Mouse (Mus musculus): ENCODE measurements around the gene Xxylt1. TPM values are rescaled to one million over a fixed set of nuclear protein-coding genes. Genes with fewer than 3 reads are reported as not detected.
"Not testable (repeated sequence)": the region's sequence is repeated elsewhere in the genome, so short reads cannot be mapped to it uniquely, and the experiment has no call there.

Xxylt1 gene
- polyA plus RNA-seq, 1 experiment from 2014 or later = 15.7 TPM

DNA sequence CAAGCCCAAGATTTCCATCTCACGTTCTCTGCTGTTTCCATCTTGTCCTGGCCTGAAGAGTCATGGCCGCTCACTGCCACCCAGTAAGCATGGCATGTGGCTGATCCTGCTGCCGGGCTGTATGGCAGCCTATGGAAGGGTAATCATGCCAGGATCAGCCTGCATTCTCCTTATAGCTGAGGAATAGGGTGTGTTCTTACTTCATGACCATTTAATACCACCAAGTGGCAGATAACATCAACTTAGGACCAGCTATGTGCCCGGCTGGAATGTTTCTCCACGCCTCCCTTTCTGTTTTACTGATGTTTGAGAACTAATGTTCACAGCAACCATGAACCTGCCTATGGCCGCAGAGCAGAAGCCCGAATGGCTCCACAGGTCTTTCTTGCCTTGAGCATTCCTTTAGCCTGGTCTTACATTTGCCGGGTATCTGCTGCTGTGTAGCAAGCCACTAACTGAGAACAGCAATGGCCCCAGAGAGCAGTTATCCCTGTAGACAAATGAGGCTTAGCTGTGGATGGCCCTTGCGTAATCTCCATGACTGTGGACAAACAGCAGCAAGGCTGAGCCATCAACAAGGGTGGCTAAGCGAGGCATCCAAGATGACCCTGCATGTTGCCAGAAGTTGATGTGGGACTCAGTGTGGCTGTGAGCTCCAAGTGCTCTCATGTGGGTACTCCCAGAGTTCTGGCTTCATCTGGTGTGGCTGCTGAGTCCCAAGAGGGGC lies 63.4 kb downstream of the Xxylt1 start:
- Histone ChIP-seq H3K36me3 (no peaks in the 10 kb centered on the region), H3K27ac (no peak overlapping the region), H3K4me3 (replicated peaks) (no peak overlapping the region), H3K4me1 (no peaks in the 10 kb centered on the region; the same call in 1 of the 2 replicates), H3K4me2 (no peak overlapping the region), H3K9me3 (no peaks in the 10 kb centered on the region), H3K9ac (no peak overlapping the region), H3K27me3 (replicated peaks) (no peaks in the 10 kb centered on the region)
- 89% methylated on average over 10 of the region's 10 CpGs for WGBS
- no peak for ATAC-seq (ENCODE audit: insufficient read depth, low FRiP score, low read depth)

DNA sequence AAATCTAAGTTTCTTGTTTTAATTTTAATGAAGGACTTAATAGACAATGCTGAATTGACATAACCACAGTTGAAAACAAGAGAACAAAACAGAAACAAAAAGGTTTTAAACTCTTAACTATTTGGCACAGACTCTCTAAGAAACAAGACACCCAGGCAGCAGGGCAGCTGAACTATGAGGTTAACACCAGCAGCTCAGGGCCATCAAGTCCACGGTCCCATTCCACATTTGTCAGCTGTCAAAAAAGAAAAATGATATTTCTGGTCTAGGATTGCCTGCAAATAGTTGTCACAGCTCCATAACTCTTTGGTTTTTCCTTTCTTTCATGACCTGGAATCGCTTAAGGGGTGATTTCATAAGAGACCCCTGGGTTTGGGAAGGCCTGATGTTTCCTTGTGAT lies 64.6 kb downstream of the Xxylt1 start:
- Histone ChIP-seq H3K36me3 (no peaks in the 10 kb centered on the region), H3K27ac (no peak overlapping the region), H3K9me3 (no peaks in the 10 kb centered on the region), H3K27me3 (replicated peaks) (no peaks in the 10 kb centered on the region), H3K9ac (no peak overlapping the region), H3K4me1 (no peaks in the 10 kb centered on the region; the same call in 1 of the 2 replicates), H3K4me2 (no peak overlapping the region), H3K4me3 (replicated peaks) (no peak overlapping the region)
- WGBS = 53% methylated on average over 2 of the region's 2 CpGs
- no peak for ATAC-seq (ENCODE audit: insufficient read depth, low FRiP score, low read depth)

DNA sequence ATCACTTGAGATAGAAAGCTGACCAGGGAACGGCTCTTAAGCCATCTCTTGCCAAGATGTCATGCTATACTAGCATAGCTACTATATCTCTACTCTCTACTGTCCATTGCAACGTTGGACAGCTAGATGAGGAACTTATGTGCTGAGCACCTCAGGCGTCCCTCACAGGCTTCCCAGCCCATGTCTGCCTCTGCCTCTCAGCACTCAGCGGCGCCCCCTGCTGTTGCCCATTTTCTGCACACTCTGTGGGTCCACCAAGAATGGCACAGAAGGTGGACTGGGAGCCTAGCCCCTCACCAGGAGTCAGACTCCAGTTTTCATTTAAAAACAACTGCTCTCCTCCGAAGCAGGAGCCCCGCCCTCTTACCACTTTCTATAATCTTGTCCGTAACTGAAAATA lies 65.1 kb downstream of the Xxylt1 start:
- 66% methylated on average over 8 of the region's 8 CpGs for WGBS
- ATAC-seq (ENCODE audit: insufficient read depth, low FRiP score, low read depth) = no peak
- H3K4me3 ChIP-seq (replicated peaks) = no peak overlapping the region

DNA sequence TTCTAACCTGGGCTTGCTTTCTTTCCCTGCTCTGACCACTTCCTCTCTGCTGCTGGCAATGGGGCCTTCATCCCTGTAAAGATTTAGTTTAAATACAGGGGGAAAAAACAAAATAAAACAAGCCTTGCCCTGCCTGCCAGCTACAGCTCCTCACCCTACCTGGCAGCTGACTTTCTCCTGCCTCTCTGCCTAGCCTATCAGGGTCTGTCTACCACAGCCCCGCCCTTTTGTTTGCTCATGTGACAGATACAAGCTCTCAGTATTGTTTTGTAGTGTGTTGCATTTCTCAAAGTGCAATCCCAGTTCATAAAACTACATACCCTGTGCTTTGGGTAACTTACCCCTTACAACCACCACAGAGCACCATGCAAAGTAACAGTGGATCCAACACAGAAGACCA lies 66.0 kb downstream of the Xxylt1 start:
- no peak for ATAC-seq (ENCODE audit: insufficient read depth, low FRiP score, low read depth)
- WGBS = 82% methylated on average over 1 of the region's 1 CpGs
- H3K27ac ChIP-seq = no peak overlapping the region

More for the DNA sequence above, 65.1 kb downstream of the Xxylt1 start:
- H3K9me3 ChIP-seq = no peaks in the 10 kb centered on the region
- no peaks in the 10 kb centered on the region for H3K27me3 ChIP-seq (replicated peaks)
- no peak overlapping the region for H3K9ac ChIP-seq
- no peaks in the 10 kb centered on the region; the same call in 1 of the 2 replicates for H3K4me1 ChIP-seq
- no peak overlapping the region for H3K4me2 ChIP-seq
- H3K27ac ChIP-seq = no peak overlapping the region
- H3K36me3 ChIP-seq = no peaks in the 10 kb centered on the region

DNA sequence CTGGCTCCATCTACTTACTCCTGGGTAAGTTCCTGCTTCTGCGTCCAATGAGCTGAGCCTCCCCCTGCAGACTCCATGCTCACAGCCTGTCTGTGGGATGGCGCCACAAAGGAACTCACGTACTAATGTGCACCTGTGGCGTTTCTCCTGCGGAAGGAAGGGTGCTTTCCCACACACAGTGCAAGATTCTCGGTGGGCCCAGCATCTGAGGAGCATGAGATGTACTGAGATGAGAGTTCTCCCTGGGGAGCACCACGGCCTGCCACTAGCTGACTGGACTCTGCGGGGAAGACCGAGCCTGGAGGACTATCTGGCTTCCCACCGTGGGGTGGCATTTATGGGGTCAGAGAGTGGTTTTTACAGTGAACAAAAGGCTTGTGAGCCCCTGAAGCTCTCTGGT lies 69.0 kb downstream of the Xxylt1 start:
- no peak for ATAC-seq (ENCODE audit: insufficient read depth, low FRiP score, low read depth)
- 86% methylated on average over 10 of the region's 10 CpGs for WGBS
- no peak overlapping the region for H3K9ac ChIP-seq
- no peaks in the 10 kb centered on the region for H3K4me1 ChIP-seq
- no peak overlapping the region for H3K4me2 ChIP-seq
- no peak overlapping the region for H3K27ac ChIP-seq
- no peaks in the 10 kb centered on the region for H3K36me3 ChIP-seq
- no peaks in the 10 kb centered on the region for H3K27me3 ChIP-seq (replicated peaks)
- no peak overlapping the region for H3K4me3 ChIP-seq (replicated peaks)
- no peaks in the 10 kb centered on the region for H3K9me3 ChIP-seq

More for the DNA sequence above, 66.0 kb downstream of the Xxylt1 start:
- Histone ChIP-seq H3K4me3 (replicated peaks) (no peak overlapping the region), H3K4me2 (no peak overlapping the region), H3K4me1 (no peaks in the 10 kb centered on the region), H3K9me3 (no peaks in the 10 kb centered on the region), H3K27me3 (replicated peaks) (no peaks in the 10 kb centered on the region), H3K36me3 (no peaks in the 10 kb centered on the region), H3K9ac (no peak overlapping the region)

DNA sequence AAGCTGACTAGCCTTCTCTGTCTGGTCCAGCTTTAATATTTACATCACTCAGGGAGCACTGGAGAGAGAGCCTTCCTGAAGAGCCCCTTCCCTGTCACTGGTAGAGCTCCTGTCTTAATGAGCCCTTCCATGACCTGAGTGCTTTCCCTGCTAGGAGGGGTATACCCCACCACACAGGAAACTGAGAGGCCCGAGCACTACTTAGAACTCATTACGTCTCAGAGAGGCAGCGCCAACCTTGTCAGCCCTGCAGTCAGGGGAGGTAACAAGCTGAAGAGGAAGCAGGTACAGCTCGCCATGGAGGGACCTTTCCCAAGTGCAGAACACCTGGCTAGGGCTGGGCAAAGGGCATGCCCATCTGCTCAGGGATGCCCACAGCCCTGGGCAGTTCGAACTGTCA lies 70.8 kb downstream of the Xxylt1 start:
- no peaks in the 10 kb centered on the region for H3K27me3 ChIP-seq (replicated peaks)
- WGBS = 79% methylated on average over 5 of the region's 5 CpGs
- H3K9ac ChIP-seq = no peak overlapping the region
- no peak overlapping the region for H3K4me2 ChIP-seq
- no peak for ATAC-seq (ENCODE audit: insufficient read depth, low FRiP score, low read depth)
- H3K4me3 ChIP-seq (replicated peaks) = no peak overlapping the region
- H3K27ac ChIP-seq = no peak overlapping the region
- peaks cover 3% of the 10 kb centered on the region for H3K4me1 ChIP-seq
- H3K36me3 ChIP-seq = no peaks in the 10 kb centered on the region
- no peaks in the 10 kb centered on the region for H3K9me3 ChIP-seq

DNA sequence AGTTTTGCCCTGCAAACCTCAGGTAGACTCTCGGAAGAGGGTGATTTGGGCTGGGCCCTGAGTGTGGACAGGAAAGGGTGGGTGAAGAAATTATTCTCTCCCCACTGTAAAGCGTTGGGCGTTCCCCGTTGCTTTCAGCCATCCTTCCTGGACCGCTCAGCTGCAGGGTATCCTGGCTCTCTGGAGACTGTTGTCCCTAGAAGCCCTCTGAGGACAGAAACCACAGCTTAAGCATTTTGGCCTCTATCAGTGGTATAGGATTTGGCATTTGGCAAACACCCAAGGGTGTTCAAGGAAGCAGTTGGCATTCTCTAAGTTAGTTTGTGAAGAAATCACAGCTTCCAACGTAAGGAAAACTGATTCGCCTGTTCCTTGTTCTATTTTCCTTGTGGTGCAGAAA lies 72.9 kb downstream of the Xxylt1 start:
- Histone ChIP-seq H3K9ac (no peak overlapping the region), H3K4me2 (no peak overlapping the region), H3K4me1 (peaks cover 18% of the 10 kb centered on the region), H3K27me3 (replicated peaks) (no peaks in the 10 kb centered on the region), H3K4me3 (replicated peaks) (no peak overlapping the region), H3K9me3 (no peaks in the 10 kb centered on the region), H3K27ac (no peak overlapping the region), H3K36me3 (no peaks in the 10 kb centered on the region)
- ATAC-seq (ENCODE audit: insufficient read depth, low FRiP score, low read depth) = no peak
- WGBS = 72% methylated on average over 7 of the region's 7 CpGs

DNA sequence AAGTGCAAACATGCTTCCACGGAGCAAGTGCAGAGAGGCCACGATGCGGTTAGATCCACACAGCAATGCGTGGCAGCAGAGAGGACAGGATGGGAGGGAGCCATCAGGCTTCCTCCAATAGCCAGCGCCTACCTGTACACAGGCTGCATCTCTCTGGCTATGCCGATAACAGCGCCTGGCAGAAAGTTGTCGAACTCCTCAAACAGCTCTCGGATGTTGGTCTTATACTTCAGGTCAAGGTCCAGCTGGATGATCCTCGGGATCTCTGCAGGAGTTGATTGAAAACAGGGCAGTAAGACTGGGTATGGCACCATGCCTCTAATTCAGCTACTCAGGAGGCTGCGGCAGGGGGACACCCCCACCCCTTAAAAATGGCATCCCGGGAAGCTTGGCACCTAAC lies 73.7 kb downstream of the Xxylt1 start:
- ATAC-seq (ENCODE audit: insufficient read depth, low FRiP score, low read depth) = no peak
- H3K27ac ChIP-seq = no peak overlapping the region
- H3K36me3 ChIP-seq = no peaks in the 10 kb centered on the region
- H3K27me3 ChIP-seq (replicated peaks) = no peaks in the 10 kb centered on the region
- no peak overlapping the region for H3K4me2 ChIP-seq
- H3K9ac ChIP-seq = no peak overlapping the region
- H3K4me3 ChIP-seq (replicated peaks) = no peak overlapping the region
- 84% methylated on average over 12 of the region's 12 CpGs for WGBS
- peaks cover 23% of the 10 kb centered on the region for H3K4me1 ChIP-seq
- H3K9me3 ChIP-seq = no peaks in the 10 kb centered on the region

DNA sequence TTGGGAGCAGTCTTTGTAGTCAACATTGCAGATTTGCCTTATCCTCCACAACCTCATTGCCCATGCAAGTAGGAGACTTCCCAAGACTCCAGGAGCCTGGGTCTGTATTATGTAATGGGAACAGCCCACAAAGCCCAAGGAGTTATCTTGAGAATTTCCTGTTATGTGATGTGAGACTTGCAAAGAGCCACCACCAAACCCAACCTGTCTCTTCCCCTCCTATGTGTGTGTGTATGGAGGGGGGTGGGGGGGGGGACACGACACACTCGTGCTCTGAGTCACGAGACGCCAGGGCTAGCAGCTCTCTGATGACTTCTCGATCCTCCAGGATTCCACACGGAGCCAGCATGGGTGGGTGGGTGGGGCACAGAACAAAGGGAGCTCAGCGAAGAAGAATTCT lies 75.5 kb downstream of the Xxylt1 start:
- ATAC-seq (ENCODE audit: insufficient read depth, low FRiP score, low read depth) = no peak
- H3K4me3 ChIP-seq (replicated peaks) = no peak overlapping the region
- no peak overlapping the region for H3K4me2 ChIP-seq
- no peaks in the 10 kb centered on the region for H3K27me3 ChIP-seq (replicated peaks)
- H3K9ac ChIP-seq = no peak overlapping the region
- WGBS = 52% methylated on average over 7 of the region's 7 CpGs
- H3K27ac ChIP-seq = no peak overlapping the region
- H3K4me1 ChIP-seq = peaks cover 23% of the 10 kb centered on the region
- H3K36me3 ChIP-seq = no peaks in the 10 kb centered on the region
- no peaks in the 10 kb centered on the region for H3K9me3 ChIP-seq

DNA sequence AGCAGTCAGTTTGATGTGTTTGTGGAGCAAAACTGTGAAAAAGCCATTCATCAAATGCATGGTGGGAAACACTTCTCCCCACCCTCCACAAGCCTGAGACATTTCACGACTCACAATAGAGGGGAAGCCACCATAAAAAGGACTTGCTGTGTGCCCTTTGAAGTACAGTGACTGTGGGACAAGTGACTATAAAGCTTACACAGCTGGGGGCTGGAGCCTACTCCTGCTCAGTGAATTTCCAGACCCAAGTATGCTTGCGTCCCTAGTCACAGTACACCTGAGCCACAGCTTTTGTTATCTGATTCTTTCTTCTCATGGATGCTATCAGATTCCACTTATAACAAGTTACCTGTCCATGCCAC lies 76.9 kb downstream of the Xxylt1 start:
- WGBS = 41% methylated on average over 2 of the region's 2 CpGs
- no peak overlapping the region for H3K9ac ChIP-seq
- H3K27ac ChIP-seq = peak overlapping the region; percentile 46
- no peaks in the 10 kb centered on the region for H3K9me3 ChIP-seq
- no peaks in the 10 kb centered on the region for H3K36me3 ChIP-seq
- no peaks in the 10 kb centered on the region for H3K27me3 ChIP-seq (replicated peaks)
- no peak overlapping the region; the same call in 1 of the 2 replicates for H3K4me2 ChIP-seq
- H3K4me1 ChIP-seq = peaks cover 23% of the 10 kb centered on the region
- ATAC-seq (ENCODE audit: insufficient read depth, low FRiP score, low read depth) = no peak
- no peak overlapping the region for H3K4me3 ChIP-seq (replicated peaks)

DNA sequence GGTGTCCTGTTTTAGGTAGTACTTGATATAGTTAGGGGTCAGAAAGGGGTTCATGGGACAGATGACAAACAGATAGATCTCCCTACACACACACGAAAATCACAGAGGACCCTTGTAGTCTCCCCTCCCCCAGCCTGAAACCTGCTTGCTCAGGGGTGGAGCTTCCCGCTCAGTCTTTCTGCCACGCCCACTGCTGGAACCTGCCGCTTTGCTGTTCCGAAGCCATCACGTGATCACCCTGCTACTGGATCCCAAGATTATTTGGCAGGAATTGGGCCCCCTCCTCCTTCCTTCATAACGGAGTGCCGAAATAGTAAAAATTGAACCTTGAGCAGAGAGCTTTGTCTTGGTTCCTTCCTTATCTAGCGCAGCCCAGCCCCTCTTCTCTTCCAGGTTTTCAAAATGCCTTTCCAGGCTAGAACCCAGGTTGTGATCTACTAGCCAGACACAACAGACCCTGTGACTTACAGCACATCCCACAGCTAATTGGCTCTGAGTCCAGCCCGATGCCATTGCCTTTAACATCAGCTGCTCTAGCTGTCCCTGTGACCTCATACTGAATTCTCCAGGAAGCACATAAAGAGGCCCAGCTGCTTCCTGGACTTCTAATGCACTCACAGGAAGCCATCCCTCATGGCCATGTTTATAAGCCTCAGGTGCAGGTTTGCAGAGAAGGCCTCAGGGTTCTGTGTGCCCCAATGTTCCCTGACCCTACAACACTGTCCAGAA lies 77.5 kb downstream of the Xxylt1 start:
- peaks cover 23% of the 10 kb centered on the region for H3K4me1 ChIP-seq
- 4% methylated on average over 10 of the region's 10 CpGs for WGBS
- H3K4me3 ChIP-seq (replicated peaks); H3K27me3 ChIP-seq (replicated peaks); H3K9me3 ChIP-seq; H3K9ac ChIP-seq; H3K36me3 ChIP-seq: not testable (repeated sequence)
- peak overlapping the region; percentile 46; the same call in 1 of the 2 replicates for H3K27ac ChIP-seq
- H3K4me2 ChIP-seq = peak overlapping the region; percentile 41
- ATAC-seq (ENCODE audit: insufficient read depth, low FRiP score, low read depth) = peak; percentile 63; the same call in 1 of the 2 replicates

DNA sequence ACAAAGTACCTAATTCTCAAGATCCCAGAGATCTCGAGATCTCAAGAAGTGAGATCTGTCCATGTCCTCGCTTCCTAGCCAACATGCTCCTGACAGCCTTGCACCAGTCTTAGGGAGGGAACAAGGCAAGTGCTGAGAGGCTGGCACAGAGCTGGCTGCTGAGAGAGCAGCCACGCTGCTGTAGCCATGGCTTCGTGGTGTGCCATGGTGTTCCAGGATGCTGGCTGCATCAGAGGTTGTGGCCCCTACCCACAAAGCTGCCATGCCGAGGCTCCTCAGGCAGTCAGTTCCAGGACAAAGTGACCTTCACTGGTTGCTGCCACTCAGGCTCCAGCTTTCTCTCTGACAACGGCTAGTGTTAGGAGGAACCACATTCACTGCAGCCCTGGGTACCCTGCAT lies 78.3 kb downstream of the Xxylt1 start:
- Histone ChIP-seq H3K9me3 (no peaks in the 10 kb centered on the region), H3K4me1 (peaks cover 23% of the 10 kb centered on the region), H3K4me2 (no peak overlapping the region), H3K9ac (no peak overlapping the region), H3K4me3 (replicated peaks) (no peak overlapping the region), H3K36me3 (no peaks in the 10 kb centered on the region), H3K27me3 (replicated peaks) (no peaks in the 10 kb centered on the region), H3K27ac (0 out of 2 replicates have a peak overlapping the region, but pooled peaks have one; percentile 19)
- 57% methylated on average over 6 of the region's 6 CpGs for WGBS
- no peak for ATAC-seq (ENCODE audit: insufficient read depth, low FRiP score, low read depth)
